Mouse (Mus musculus) forebrain, embryonic 14.5 days (tissue): ENCODE measurements around the gene Cacna2d4. TPM values are rescaled to one million over a fixed set of nuclear protein-coding genes. Genes with fewer than 3 reads are reported as not detected.

Source experiments
- ATAC-seq: fragments of 200-750 bp; cut with Nextera tagmentation; 2 replicates; pipeline ENCODE4 v1.8.0; 2017; ENCODE audit warnings: mild to moderate bottlenecking, moderate library complexity
- DNase-seq: peaks from one replicate; pipeline ENCODE4 v3.0.0-alpha.2; 2015; ENCODE audit warnings: low spot score
- H3K27ac ChIP-seq: fragments of 300-500 bp; sonication (generic); 2 replicates; pipeline ENCODE4 v1.5.1; 2014; ENCODE audit warnings: low read depth, mild to moderate bottlenecking, control low read depth, low read length, moderate library complexity
- H3K27me3 ChIP-seq: fragments of 300-500 bp; sonication (generic); replicated peaks from 2 replicates; pipeline ENCODE4 v1.6.1; 2014; ENCODE audit warnings: low read length, control low read depth, mixed read lengths; ENCODE audit not compliant: control insufficient read depth, insufficient read depth
- H3K36me3 ChIP-seq: fragments of 300-500 bp; sonication (generic); 2 replicates; pipeline ENCODE4 v1.6.1; 2014; ENCODE audit warnings: low read length, control low read depth; ENCODE audit not compliant: control insufficient read depth, insufficient read depth
- H3K4me1 ChIP-seq: fragments of 300-500 bp; sonication (generic); 2 replicates; pipeline ENCODE4 v1.6.1; 2014; ENCODE audit warnings: antibody characterized with exemption, low read length, control low read depth; ENCODE audit not compliant: control insufficient read depth, insufficient read depth
- H3K4me2 ChIP-seq: fragments of 300-500 bp; sonication (generic); 2 replicates; pipeline ENCODE4 v1.6.1; 2014; ENCODE audit warnings: mild to moderate bottlenecking, control low read depth, low read length
- H3K4me3 ChIP-seq: fragments of 300-500 bp; sonication (generic); 2 replicates; pipeline ENCODE4 v1.5.1; 2014; ENCODE audit warnings: low read depth, low read length, control low read depth
- H3K9ac ChIP-seq: fragments of 300-500 bp; sonication (generic); 2 replicates; pipeline ENCODE4 v1.6.1; 2014; ENCODE audit warnings: mild to moderate bottlenecking, low read length, control low read depth, moderate library complexity
- H3K9me3 ChIP-seq: fragments of 300-500 bp; sonication (generic); replicated peaks from 2 replicates; pipeline ENCODE4 v1.6.1; 2016; ENCODE audit warnings: low read length, control low read depth, mixed read lengths; ENCODE audit not compliant: control insufficient read depth
- WGBS: fragments of 180-500 bp; shearing (Covaris S2); extraction: QIAGEN DNeasy Blood & Tissue Kit; methylation state at CpG from one replicate; pipeline ENCODE4 v1.1.7; 2014; 5-methylcytosine and 5-hydroxymethylcytosine counted together
- polyA plus RNA-seq: library from polyadenylated mRNA; unstranded; fragments of >200 nt; fragmentation: Nextera tagmentation; extraction: Ambion mirVana; gene quantifications from 2 replicates; pipeline ENCODE4 v1.2.1, GENCODE M21; 2014

The Cacna2d4 gene
- polyA plus RNA-seq, 1 experiment from 2014 or later: 0.10 TPM

- Histone ChIP-seq H3K4me2 (no peak overlapping the region), H3K27ac (no peak overlapping the region), H3K9me3 (no peaks in the 10 kb centered on the region), H3K4me1 (peaks cover 15% of the 10 kb centered on the region), H3K4me3 (no peak overlapping the region), H3K9ac (no peak overlapping the region), H3K36me3 (no peaks in the 10 kb centered on the region), H3K27me3 (no peaks in the 10 kb centered on the region)
- 50% methylated on average over 10 of the region's 10 CpGs for WGBS
- ATAC-seq (no peak), DNase-seq (no peak)
Observed at GRCm38 (mm10) chr6:119324776-119325175, 88.5 kb downstream of the Cacna2d4 start.

- H3K36me3 ChIP-seq: no peaks in the 10 kb centered on the region
- DNase-seq (no peak), ATAC-seq (no peak)
- H3K4me3 ChIP-seq: no peak overlapping the region
- H3K9me3 ChIP-seq: no peaks in the 10 kb centered on the region
- WGBS: 77% methylated on average over 6 of the region's 6 CpGs
- H3K4me2 ChIP-seq: no peak overlapping the region
- peaks cover 19% of the 10 kb centered on the region for H3K4me1 ChIP-seq
- peaks cover 10% of the 10 kb centered on the region for H3K27me3 ChIP-seq
- no peak overlapping the region for H3K27ac ChIP-seq
- no peak overlapping the region for H3K9ac ChIP-seq
Observed at GRCm38 (mm10) chr6:119325978-119326377, 89.7 kb downstream of the Cacna2d4 start.

GRCm38 (mm10) chr6:119326541-119326940 is 90.2 kb downstream of the Cacna2d4 start:
- Histone ChIP-seq H3K27me3 (peaks cover 16% of the 10 kb centered on the region), H3K9ac (no peak overlapping the region), H3K4me1 (peaks cover 21% of the 10 kb centered on the region), H3K9me3 (no peaks in the 10 kb centered on the region), H3K4me2 (no peak overlapping the region), H3K36me3 (no peaks in the 10 kb centered on the region), H3K4me3 (no peak overlapping the region), H3K27ac (no peak overlapping the region)
- ATAC-seq (no peak), DNase-seq (no peak)
- 41% methylated on average over 7 of the region's 7 CpGs for WGBS

GRCm38 (mm10) chr6:119328521-119329115 is 92.3 kb downstream of the Cacna2d4 start:
- H3K27me3 ChIP-seq: peaks cover 17% of the 10 kb centered on the region
- 0 out of 2 replicates have a peak overlapping the region, but pooled peaks have one; percentile 9 for H3K27ac ChIP-seq
- H3K4me1 ChIP-seq: peaks cover 21% of the 10 kb centered on the region
- H3K4me3 ChIP-seq: peak overlapping the region; percentile 41
- 16% methylated on average over 10 of the region's 11 CpGs for WGBS
- H3K36me3 ChIP-seq: no peaks in the 10 kb centered on the region
- no peaks in the 10 kb centered on the region for H3K9me3 ChIP-seq
- DNase-seq (no peak), ATAC-seq (peak; percentile 21; the same call in 1 of the 2 replicates)
- H3K9ac ChIP-seq: no peak overlapping the region
- peak overlapping the region; percentile 79 for H3K4me2 ChIP-seq

GRCm38 (mm10) chr6:119329215-119329714 is 92.9 kb downstream of the Cacna2d4 start:
- no peaks in the 10 kb centered on the region for H3K36me3 ChIP-seq
- no peaks in the 10 kb centered on the region for H3K9me3 ChIP-seq
- peak; percentile 93 for DNase-seq
- H3K27me3 ChIP-seq: peaks cover 17% of the 10 kb centered on the region
- 0 out of 2 replicates have a peak overlapping the region, but pooled peaks have one; percentile 9 for H3K27ac ChIP-seq
- H3K4me2 ChIP-seq: peak overlapping the region; percentile 79
- peak; percentile 88 for ATAC-seq
- WGBS: 1% methylated on average over 8 of the region's 8 CpGs
- H3K9ac ChIP-seq: peak overlapping the region; percentile 61; the same call in 1 of the 2 replicates
- peak overlapping the region; percentile 41 for H3K4me3 ChIP-seq
- H3K4me1 ChIP-seq: peaks cover 21% of the 10 kb centered on the region

- peaks cover 17% of the 10 kb centered on the region for H3K27me3 ChIP-seq
Observed at GRCm38 (mm10) chr6:119329936-119330335, 93.6 kb downstream of the Cacna2d4 start.

GRCm38 (mm10) chr6:119330506-119330905 is 94.2 kb downstream of the Cacna2d4 start, which contains the start of gene Lrtm2:
Lrtm2 (minus strand) TSS chr6:119330766.
- H3K4me1 ChIP-seq: peaks cover 21% of the 10 kb centered on the region
- H3K27me3 ChIP-seq: peaks cover 17% of the 10 kb centered on the region

More at GRCm38 (mm10) chr6:119329936-119330335, 93.6 kb downstream of the Cacna2d4 start:
- Histone ChIP-seq H3K27ac (0 out of 2 replicates have a peak overlapping the region, but pooled peaks have one; percentile 1), H3K4me2 (peak overlapping the region; percentile 79), H3K9ac (peak overlapping the region; percentile 61), H3K9me3 (no peaks in the 10 kb centered on the region), H3K4me1 (peaks cover 21% of the 10 kb centered on the region), H3K36me3 (no peaks in the 10 kb centered on the region), H3K4me3 (peak overlapping the region; percentile 41)
- ATAC-seq: peak; percentile 14; the same call in 1 of the 2 replicates
- no peak for DNase-seq
- 10% methylated on average over 6 of the region's 6 CpGs for WGBS

GRCm38 (mm10) chr6:119332111-119332510 is 95.8 kb downstream of the Cacna2d4 start:
- DNase-seq: no peak

More at GRCm38 (mm10) chr6:119330506-119330905, 94.2 kb downstream of the Cacna2d4 start, which contains the start of gene Lrtm2:
- Histone ChIP-seq H3K36me3 (no peaks in the 10 kb centered on the region), H3K27ac (peak within 1 kb of the TSS; percentile 21; the same call in 1 of the 2 replicates), H3K9ac (peak within 1 kb of the TSS; percentile 61), H3K4me2 (peak within 1 kb of the TSS; percentile 79), H3K4me3 (peak within 1 kb of the TSS; percentile 41), H3K9me3 (no peaks in the 10 kb centered on the region)
- ATAC-seq: peak; percentile 33
- DNase-seq: peak; percentile 79
- WGBS: 0% methylated on average over 30 of the region's 31 CpGs

GRCm38 (mm10) chr6:119333202-119333601 is 96.9 kb downstream of the Cacna2d4 start:
- DNase-seq (no peak), ATAC-seq (no peak)
- Histone ChIP-seq H3K27ac (no peak overlapping the region), H3K4me1 (peaks cover 20% of the 10 kb centered on the region), H3K9me3 (no peaks in the 10 kb centered on the region), H3K4me3 (no peak overlapping the region), H3K36me3 (no peaks in the 10 kb centered on the region), H3K27me3 (peaks cover 17% of the 10 kb centered on the region), H3K4me2 (no peak overlapping the region), H3K9ac (no peak overlapping the region)
- 37% methylated on average over 3 of the region's 3 CpGs for WGBS

More at GRCm38 (mm10) chr6:119332111-119332510, 95.8 kb downstream of the Cacna2d4 start:
- no peak overlapping the region for H3K4me3 ChIP-seq
- H3K36me3 ChIP-seq: no peaks in the 10 kb centered on the region
- peaks cover 17% of the 10 kb centered on the region for H3K27me3 ChIP-seq
- H3K9me3 ChIP-seq: no peaks in the 10 kb centered on the region
- no peak overlapping the region for H3K4me2 ChIP-seq
- H3K4me1 ChIP-seq: peaks cover 21% of the 10 kb centered on the region
- 13% methylated on average over 1 of the region's 1 CpGs for WGBS
- ATAC-seq: no peak
- H3K27ac ChIP-seq: no peak overlapping the region
- no peak overlapping the region for H3K9ac ChIP-seq
